Mouse (Mus musculus): ENCODE measurements around the gene Ift140.

The Ift140 gene

DNA sequence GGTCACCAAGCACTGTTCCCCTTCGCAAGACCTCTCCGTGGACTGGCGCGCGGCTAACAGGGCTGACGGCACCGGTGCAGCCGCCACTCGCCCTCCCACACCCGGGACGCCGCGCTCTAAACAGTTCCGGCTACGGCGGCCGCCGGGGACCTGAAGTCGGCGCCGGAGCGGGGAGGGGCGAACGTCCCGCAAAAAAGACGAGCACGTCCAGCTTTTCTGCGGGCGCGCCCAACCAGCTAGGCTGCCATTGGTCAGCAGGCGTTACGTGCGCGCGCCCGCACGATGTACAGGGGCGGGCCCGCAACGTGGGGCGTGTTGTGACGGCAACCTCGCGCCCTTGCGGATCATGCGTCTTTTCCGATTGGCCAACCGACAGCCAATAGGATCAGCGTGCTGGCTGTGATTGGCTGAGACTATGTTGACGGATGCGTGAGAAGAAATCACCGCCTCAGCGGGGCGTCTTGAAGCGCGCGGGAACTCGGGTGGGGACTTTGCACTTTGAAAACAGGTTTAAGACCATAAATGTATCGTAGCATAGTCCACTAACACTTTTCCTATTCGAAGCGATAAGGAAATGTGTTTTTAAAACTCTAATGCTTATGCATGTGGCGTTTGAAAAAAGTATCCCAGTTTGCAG is at the start of gene Ift140, which contains the start of gene Cramp1l:
Ift140 (plus strand) TSS at position 431 of the 637 bp plus-strand sequence.
Cramp1l (minus strand) TSS at position 134 of the 637 bp plus-strand sequence.
- DNase-seq (ENCODE audit: low read depth, low spot score), result peak; percentile 99

DNA sequence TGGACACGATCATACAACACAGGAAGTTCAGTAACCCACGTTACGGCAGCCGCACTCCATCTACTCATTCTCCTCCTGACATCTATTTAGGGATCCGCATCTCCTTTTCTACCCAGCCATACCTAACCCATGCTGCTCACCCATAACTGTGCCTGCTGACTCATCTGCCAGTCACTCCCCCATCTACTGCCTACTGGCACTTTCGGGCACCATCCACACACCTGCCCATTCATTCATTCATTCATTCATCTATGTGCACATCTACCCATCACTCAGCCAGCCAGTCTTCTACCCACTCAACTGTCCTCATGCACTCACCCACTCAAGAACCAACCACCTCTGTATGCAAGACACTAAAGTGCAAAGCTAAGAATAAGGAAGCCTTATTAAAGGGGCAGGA is 28.7 kb upstream of the Ift140 start:
- DNase-seq (ENCODE audit: low read depth, low spot score), result no peak

DNA sequence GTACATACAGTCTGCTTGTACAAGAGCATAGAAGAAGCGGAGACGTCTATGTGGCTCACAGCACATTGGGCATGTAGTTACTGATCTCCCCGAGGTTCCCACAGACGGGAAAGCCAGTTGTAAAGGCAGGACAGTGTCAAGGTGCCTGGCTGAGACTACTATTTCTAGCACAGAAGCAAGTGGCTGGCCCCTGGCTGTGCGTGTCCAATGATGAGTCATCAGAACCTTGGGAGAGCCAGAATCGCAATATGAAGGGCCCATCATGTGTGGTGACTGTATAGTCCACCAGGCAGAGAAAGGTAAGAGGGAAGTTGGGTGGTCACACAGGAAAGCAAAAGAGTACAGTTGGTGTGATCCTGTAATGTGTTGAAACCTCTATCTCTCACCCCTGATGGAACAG is 21.2 kb upstream of the Ift140 start:
- DNase-seq (ENCODE audit: low read depth, low spot score), result no peak

DNA sequence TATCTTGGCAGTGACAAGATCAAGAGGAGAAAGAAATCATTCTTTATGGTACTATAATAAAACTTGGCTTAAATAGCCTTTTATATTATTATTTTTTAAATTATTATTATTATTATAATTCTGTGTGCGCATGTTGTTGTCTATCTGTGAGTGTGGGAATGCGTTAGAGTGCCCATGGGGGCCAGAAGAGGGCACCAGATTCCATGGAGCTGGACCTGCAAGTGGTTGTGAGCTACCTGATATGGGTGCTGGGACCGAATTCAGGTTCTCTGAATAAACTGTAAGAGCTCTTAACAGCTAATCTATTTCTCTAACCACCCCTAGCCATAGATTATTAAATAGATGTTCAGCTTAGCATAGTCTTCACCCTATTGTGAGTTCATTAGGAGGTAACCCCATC is 10.8 kb upstream of the Ift140 start:
- DNase-seq (ENCODE audit: low read depth, low spot score), result no peak

DNA sequence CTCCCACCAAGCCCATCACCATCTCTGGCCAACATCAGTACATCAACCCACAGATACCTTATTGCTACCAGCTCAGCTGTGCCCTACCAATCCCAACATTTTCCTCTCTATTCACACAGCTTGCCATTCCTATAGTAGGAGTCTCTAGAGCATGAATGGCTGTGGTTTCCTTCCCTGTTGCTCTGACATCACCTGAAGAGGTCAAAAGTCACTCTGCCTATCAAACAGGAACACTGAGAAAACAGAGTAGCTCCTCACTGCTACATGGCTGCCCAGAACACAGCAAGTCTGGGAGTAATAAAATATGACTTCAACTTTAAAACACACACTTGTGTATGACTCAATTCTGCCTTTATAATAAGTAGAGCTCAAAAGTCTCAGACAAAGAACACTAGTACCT is 8.4 kb upstream of the Ift140 start:
- DNase-seq (ENCODE audit: low read depth, low spot score), result no peak

DNA sequence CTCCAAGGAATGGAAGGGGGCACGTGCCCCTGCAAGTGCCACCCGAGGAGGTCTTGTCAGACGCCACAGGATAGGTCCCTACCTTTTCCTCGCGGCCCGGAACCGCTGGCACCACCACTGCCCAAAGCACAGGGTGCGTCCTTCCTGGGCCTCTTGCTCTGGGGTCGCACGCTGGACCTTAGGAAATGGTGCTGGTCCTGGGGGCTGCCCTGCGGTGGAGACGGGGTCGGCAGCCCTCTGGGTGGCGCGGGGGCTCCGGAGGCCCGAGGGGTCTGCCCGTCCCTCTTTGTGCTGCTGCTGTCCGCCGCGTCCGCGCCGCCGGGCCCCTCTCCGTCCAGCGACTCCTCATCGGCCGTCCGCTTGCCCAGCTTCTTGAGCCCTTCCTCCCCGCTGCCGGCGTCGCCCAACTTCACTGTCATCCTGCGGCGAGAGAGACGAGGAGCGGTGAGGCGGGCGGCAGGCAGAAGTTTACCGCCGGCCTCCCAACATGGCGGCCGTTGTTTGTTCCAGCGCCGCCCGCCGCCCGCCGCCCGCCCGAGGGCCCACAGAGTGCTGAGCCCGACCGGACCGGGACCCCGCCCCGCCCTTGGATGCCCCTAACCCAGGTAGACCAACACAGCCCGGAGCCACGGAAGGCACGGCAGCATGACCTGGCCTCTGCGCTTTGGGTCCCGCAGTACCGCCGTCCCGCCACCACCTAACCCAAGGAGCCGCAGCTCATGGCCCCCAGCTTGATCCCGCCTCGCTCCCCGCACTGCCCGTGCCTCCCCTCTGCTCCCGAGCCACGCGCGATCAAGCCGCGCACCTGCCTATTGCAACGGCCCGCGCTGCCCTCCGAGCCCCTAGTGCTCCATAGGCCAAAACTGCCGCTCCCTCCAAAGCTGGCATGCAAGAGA is 2.0 kb upstream of the Ift140 start:
- DNase-seq (ENCODE audit: low read depth, low spot score), result peak; percentile 48

DNA sequence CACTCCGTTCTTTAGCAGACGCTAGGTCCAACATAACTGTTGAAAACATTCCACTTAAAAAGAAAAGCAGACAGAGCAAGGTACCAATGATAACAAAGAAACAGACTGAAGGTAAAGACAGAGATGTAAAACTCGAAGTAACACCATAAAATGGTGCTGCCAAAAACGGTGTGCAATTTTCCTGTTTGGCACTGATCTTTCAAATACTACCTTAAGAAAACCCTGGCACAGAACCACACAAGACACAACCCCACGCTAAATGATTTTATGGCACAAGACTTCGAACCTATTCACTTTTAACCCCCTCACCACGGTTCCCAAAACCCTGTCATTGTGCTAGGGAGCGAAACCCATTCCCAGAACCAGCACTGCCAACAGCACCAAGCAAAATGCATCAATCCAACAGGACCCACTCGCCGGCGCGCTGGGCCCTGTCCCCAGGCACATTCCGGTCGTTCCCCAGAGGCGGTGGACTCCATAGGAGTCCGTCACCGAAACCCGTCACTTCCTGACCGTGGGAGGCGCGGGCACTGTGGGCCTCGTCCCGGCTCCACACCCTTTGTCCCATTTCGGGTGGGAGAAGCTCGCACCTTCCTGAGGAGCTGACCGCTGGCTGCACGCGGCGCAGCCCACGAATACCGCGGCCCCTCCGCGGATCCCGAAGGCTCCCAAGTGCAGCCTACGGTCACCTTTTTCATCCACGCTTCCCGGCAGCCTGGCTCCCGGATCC is 879 bp upstream of the Ift140 start:
- peak; percentile 40 for DNase-seq (ENCODE audit: low read depth, low spot score)

DNA sequence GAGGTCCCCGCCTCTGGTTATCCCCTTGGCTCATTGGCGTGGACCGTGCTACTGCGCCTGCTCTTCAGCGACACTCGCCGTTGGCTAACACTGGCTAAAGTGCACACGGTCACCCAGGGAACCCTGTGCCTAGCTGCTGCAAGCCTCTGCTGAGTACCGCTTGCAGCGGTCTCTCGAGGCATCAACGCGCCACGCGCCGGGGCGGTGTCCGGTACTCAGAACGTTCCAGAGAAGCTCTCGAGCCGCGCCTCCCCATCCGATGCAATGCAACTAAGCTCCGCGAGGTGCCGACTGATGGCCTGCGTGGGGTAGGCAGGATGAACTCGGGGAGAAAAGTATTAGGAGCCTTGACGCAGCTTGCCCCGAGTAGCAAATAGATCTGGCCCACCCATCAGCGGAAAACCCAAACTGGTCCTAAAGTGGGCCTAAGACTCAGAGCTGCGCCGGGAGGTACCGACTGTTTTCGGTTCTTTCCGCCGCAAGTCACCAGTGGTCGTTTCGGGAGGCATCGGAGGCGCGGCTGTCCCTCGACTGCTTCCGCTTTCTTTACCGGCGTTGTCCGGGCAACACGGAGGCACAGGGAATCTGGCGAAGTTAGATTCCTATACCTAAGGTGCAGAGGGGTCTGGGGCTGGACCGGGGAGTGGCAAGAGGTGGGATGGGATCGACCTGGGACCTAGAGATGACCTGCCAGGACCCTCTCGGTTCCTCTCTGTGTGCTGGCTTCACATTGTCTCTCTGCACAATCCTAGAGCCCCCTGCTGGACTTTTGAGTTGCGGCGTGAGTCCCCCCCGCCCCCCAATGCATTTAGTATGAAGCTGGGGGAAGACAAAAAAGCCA is 627 bp downstream of the Ift140 start:
- DNase-seq (ENCODE audit: low read depth, low spot score), result peak; percentile 87

DNA sequence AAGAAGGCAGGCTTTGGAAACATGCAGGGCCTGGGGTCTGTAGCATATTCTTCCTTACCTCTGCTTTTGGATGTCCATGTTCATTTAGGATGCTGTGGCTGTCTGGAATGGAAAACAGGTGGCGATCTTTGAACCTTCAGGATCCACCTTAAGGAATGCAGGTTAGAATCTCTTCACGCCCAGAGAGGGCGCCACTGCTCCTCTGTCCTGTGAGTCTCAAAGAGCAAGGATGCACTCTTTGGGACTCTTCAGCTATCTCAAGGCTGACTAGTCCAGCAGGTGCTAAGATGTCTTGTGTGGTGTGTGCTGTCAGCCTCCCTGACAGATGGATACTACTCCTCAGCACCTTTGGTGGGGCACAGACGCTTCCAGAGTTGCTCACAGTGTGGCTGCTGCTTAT is 20.3 kb downstream of the Ift140 start:
- DNase-seq (ENCODE audit: low read depth, low spot score), result peak; percentile 28

DNA sequence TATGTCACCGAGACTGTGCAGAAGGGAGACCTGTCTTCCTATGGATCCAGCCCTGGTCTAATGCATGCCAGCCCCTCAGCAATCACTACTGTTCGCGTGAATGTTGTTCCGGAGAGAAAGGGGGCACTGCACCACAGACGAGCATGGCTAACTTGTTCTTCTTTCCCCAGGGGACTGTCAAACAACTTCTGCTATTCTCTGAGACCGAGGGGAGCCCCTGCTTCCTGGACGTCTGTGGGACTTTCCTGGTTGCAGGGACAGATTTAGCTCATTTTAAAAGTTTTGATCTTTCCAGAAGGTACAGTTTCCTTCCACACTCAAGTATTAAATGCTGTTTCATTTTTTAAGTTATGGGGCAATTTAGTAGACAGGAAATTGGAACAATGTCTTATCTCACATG is 29.0 kb downstream of the Ift140 start:
- no peak for DNase-seq (ENCODE audit: low read depth, low spot score)

DNA sequence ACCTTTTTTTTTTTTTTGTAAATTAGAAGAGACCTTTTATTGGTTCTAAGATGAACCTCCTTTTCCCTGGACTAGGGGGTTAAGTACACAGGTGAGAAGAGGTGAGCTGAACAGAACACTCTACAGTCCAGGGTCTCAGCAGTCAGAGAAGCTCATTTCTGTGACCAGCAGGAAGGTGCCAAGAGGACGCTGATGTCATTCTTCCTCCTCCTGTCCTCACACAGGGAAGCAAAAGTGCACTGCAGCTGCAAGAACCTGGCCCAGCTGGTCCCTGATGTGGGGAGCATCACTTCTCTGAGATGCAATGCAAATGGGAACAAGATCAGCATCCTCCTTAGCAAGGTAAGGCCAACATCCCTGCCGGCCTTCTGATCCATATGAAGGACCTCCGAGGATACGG is 29.4 kb downstream of the Ift140 start:
- no peak for DNase-seq (ENCODE audit: low read depth, low spot score)

DNA sequence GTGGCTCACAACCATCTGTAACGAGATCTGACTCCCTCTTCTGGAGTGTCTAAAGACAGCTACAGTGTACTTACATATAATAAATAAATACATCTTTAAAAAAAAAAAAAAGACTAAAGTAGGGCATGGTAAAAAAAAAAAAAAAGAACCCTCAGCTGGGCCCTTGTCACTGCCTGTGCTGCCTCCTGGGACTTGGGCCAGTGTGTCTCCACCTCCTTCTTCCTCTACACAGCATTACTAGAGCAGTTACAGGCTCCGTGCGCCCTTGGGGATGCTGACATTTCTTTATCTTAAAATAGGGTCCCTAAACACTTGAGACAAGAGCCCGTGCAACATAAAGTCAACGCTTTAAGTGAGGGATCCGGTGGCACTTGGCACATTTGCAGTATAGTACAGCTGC is 31.3 kb downstream of the Ift140 start:
- DNase-seq (ENCODE audit: low read depth, low spot score), result no peak

DNA sequence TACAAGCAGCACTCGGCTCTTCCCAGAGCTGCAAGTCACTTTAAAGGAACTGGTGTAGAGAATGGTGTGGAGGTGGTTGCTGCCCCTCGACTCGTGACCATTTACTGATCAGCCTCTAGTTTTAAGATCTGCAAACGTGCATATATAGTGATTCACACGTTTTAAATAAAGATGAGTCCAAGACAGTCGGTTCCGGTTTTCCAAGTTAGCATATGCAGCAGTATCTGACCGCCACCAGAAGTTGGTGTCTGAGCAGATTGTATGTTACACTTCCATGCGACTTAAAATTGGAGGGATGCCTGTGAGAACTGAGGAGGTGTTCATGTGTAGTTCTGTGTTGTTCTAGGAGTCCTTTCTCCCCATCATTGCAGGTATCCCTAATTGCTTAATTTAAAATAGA is 37.4 kb downstream of the Ift140 start:
- no peak for DNase-seq (ENCODE audit: low read depth, low spot score)

DNA sequence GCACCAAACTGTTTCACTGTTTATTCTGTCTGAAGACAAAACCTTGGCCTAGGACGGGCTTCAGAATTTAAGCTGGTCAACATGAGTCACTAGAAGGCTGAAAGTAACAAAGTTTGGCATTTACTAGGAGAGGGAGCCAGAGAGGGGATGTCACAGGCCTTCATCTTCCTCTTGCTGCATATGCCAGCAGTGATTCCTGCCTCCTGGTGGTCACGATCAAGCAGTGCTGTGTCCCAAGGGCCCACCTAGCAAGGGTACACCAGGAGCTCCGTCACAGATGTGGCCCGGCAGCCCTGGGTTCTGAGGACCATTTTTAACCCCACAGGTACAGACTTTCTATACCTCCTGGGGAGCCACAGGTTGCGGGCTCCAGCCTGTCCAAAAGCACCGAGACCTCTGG is 41.2 kb downstream of the Ift140 start:
- DNase-seq (ENCODE audit: low read depth, low spot score), result no peak

DNA sequence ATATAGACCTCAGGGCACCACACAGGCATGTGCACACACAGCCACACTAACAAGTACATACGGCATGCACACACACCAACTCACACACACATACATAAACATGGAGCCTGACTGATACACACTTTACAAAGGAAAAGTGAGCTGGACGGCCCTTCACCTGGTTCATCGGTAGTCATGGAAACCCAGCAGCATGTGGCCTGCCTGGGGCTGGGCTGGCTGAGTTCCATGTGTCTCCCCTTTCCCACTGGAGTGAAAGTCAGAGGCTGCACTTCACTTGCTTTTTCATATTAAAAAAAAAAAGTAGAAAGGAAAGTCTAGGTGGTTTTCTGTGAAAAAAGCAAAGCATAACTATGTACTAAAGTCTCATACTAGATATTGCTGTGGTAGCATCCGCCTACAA is 47.4 kb downstream of the Ift140 start:
- DNase-seq (ENCODE audit: low read depth, low spot score), result no peak

DNA sequence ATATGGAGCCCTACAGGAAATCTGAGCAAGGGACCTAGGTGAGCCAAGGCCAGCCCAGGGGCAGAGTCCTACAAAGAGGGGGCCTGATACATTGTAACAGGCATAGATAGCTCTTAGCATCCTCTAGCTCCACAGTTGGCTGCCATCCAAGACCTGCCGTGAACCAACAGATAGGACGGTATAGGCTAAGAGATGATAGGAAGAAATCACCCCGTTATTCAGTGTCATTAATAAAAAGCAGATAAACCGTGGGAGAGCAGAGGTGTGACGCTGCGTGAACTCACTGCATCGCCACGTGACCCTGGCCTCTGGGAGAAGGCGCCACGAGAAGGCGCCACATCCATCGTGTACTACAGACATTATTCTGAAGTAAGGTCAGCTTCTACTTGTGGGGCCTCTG is 48.0 kb downstream of the Ift140 start:
- no peak for DNase-seq (ENCODE audit: low read depth, low spot score)

DNA sequence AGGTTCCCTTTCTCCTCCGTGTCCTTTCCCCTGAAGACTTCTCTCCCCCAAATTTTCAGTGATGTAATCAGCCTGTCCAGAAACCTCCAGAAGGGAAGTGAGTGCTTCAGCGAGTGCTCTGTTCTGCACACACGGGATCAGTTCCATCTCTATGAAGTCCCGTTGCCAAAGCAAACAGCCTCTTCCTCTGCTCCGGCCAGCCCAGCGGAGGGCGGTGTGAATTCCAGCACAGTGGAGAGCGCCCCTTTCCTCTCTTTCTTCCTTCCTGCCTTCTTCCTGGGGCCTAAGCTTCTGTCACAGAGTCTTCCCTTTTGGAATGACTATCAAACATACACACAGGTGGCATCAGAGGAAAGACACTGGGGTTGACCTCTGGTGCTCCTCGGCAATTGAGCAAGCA is 48.5 kb downstream of the Ift140 start:
- DNase-seq (ENCODE audit: low read depth, low spot score), result no peak

DNA sequence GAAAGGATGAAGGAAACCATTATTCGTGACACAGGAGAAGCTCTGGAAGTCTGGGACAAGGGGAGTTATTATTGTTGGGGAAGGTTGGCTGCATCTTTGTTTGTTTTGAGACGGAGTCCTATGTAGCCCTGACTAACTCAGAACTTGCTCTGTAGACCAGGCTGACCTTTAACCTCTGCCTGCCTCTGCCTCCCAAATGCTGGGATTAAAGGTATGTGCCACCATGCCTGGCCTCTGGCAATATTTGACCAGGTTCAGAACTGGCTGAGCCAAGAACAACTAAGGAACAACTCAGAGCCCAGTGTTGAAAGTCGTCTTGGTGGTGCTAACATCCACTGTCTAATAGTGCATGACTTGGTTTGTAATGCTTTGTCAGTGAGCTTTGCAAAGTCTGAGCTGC is 49.3 kb downstream of the Ift140 start:
- DNase-seq (ENCODE audit: low read depth, low spot score), result no peak

DNA sequence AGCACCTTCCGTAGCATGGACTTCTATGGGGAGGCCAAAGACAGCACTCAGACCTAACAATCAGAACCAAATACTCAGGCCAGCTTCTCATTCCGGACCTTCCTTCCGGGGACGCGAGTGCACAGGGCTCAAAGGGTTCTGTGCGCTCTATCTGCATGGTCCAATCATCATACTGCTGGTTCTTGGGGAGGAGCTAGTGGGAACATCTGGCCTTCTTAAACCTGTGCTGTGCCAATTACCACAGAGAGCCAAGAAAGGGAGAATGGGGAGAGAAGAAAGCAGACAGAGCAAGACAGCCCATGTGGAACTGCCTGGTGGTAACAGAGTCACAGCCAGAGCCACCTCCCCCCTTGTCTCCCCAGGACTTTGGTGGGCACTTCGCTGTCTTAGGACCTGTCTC is 50.7 kb downstream of the Ift140 start:
- DNase-seq (ENCODE audit: low read depth, low spot score), result no peak

DNA sequence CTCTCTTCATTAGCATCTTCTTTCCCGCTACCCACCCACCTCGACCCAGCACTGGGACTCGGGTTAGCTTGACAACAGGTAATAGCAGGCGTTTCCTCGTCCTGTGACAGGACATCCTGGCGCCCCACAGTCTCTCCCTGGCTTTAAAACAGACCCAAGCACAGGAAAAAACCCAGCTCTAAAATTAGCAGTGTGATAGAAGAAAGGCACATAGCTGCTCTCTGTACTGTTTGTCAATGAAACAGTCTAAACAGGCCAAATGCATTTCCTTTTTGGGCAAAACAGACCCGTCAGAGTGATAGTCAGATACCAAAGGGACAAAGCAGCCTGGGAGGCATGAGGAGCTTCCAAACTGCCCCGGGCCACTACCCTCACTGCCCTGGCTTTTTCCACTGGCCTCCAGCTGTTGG is 51.6 kb downstream of the Ift140 start:
- no peak for DNase-seq (ENCODE audit: low read depth, low spot score)

DNA sequence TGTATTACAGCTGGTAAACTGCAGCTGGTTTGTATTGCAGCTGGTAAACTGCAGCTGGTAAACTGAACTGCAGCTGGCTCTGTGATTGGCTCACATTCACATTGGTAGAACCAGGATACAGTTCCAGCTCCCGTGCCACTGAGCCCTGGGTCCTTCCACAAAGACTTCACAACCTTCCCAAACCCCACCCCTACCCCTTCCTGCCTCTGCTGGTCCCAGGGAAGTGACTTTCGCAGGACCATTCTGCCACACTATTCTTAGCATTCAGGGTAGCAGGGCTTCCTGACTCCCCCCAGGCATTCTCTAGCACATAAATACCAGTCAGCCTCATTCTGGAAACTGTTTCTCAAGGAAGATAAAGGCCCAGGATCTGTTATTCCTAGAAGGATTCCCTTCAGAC is 52.8 kb downstream of the Ift140 start:
- DNase-seq (ENCODE audit: low read depth, low spot score), result no peak

DNA sequence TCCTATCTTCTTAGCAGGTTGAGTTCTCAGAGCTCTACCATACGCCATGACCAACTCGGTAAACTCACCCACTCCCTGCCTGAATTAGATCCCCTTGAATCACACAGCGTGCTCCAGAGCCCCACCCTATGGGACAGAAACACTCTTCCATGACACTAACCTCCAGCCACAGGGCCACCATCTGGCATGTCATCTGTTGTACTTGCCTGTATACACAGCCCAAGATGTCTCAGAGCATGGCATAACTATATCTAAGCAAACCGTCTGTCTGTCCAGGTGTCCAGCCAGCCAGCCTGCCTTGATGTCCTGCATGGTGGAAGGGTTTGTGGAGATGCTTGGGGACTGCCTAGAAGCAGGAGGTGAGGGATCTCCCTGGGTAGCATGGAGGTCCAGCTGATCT is 61.0 kb downstream of the Ift140 start:
- no peak for DNase-seq (ENCODE audit: low read depth, low spot score)

Measured in R1 (cell line).